ENCODE assay signal across 12 mouse cellular contexts in the genomic region with DNA sequence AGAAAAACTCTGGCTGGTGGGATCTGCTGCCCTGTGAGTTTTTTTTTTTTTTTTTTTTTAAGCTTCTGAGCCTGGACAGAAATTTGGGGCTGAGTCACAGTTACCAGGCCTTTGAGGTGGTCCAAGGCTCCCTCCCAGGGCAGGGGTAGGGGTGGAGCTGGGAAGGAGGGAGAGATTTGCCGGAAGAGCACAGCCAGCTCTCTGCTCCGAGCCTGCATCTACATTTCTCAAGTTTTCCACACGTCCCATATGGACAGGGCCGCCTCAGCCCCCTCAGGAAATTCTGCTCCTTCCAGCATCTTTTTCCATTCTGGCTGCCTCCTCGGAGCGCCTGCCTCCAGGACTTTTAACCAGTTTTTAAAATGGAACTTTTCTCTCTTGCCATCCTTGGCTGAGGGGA. TPM values are rescaled to one million over a fixed set of nuclear protein-coding genes. Genes with fewer than 3 reads are reported as not detected.
DNase-seq lines count a peak whose midpoint lies in the region; ATAC-seq and TF ChIP-seq lines count a peak whose summit lies in the region.
"Had no signal": no experiment of that assay in that cellular context is flagged by ENCODE, and none has a peak within 500 bp of the region (broad histone marks: within the 10 kb centered on the region; RNA-seq: fewer than 3 reads in every experiment).

No protein-coding gene starts in this region.

- peak overlapping the region; percentile 63 for H3K27ac ChIP-seq in gastrocnemius, adult 2 months
- H3K27ac ChIP-seq in kidney, embryonic 14.5 days (ENCODE audit: low read depth, low read length), result 0 out of 2 replicates have a peak overlapping the region, but pooled peaks have one; percentile 24
- peak overlapping the region; percentile 91 for H3K27ac ChIP-seq in embryonic facial prominence, embryonic 12.5 days
- H3K27ac ChIP-seq in stomach, embryonic 14.5 days (ENCODE audit: low read length), result peak overlapping the region; percentile 67
- H3K27ac ChIP-seq: hindbrain, postnatal 0 days had no signal

- no peak for TF ChIP-seq CTCF in gastrocnemius, adult 2 months (IDR thresholded peaks at IDR 0.05)

- no peak overlapping the region for H3K9ac ChIP-seq in kidney, embryonic 14.5 days (ENCODE audit: low read depth, low read length)
- H3K9ac ChIP-seq in embryonic facial prominence, embryonic 12.5 days, result 0 out of 2 replicates have a peak overlapping the region, but pooled peaks have one; percentile 15
- H3K9ac ChIP-seq in stomach, embryonic 14.5 days (replicated peaks; ENCODE audit: low read depth, low read length), result no peak overlapping the region

- H3K36me3 ChIP-seq in kidney, embryonic 14.5 days (ENCODE audit: control insufficient read depth, insufficient read depth, low read length), result peaks cover 4% of the 10 kb centered on the region; the same call in 1 of the 2 replicates
- H3K36me3 ChIP-seq in embryonic facial prominence, embryonic 12.5 days, result peaks cover 36% of the 10 kb centered on the region
- H3K36me3 ChIP-seq in stomach, embryonic 14.5 days (ENCODE audit: control insufficient read depth, insufficient read depth, low read length), result no peaks in the 10 kb centered on the region; the same call in 1 of the 2 replicates

- no peak overlapping the region for H3K4me2 ChIP-seq in kidney, embryonic 14.5 days (replicated peaks; ENCODE audit: low read depth, low read length)
- no peak overlapping the region for H3K4me2 ChIP-seq in embryonic facial prominence, embryonic 12.5 days (replicated peaks)
- no peak overlapping the region for H3K4me2 ChIP-seq in stomach, embryonic 14.5 days (replicated peaks; ENCODE audit: low read depth, low read length)

- H3K9me3 ChIP-seq in kidney, embryonic 14.5 days (ENCODE audit: control insufficient read depth, low read length), result no peaks in the 10 kb centered on the region
- no peaks in the 10 kb centered on the region for H3K9me3 ChIP-seq in embryonic facial prominence, embryonic 12.5 days
- no peaks in the 10 kb centered on the region for H3K9me3 ChIP-seq in stomach, embryonic 14.5 days (ENCODE audit: control insufficient read depth, low read depth, low read length)

- intact Hi-C loops in gastrocnemius, adult 2 months (cut with DNase I), result no loop called here

- H3K27me3 ChIP-seq in kidney, embryonic 14.5 days (ENCODE audit: control insufficient read depth, insufficient read depth, low read length), result no peaks in the 10 kb centered on the region
- no peaks in the 10 kb centered on the region for H3K27me3 ChIP-seq in embryonic facial prominence, embryonic 12.5 days
- H3K27me3 ChIP-seq in stomach, embryonic 14.5 days (ENCODE audit: control insufficient read depth, insufficient read depth, low read length), result no peaks in the 10 kb centered on the region

- peak; percentile 25 for DNase-seq in gastrocnemius, adult 2 months
- no peak for DNase-seq in gastrocnemius, postnatal 25 days
- DNase-seq in kidney, postnatal 36 days, result no peak
- DNase-seq in yolk sac, embryonic 10.5 days (ENCODE audit: low spot score), result no peak
- no peak for DNase-seq in urinary bladder, postnatal 14 days (ENCODE audit: low spot score)
- DNase-seq: adrenal gland, adult 8-10 months; kidney, postnatal 14 days had no signal

- no peak for ATAC-seq in kidney, embryonic 14.5 days (ENCODE audit: low FRiP score, low TSS enrichment)
- peak; percentile 50; the same call in 1 of the 2 replicates for ATAC-seq in embryonic facial prominence, embryonic 12.5 days (ENCODE audit: insufficient number of reproducible peaks, insufficient read depth, low FRiP score, low TSS enrichment)
- ATAC-seq in stomach, embryonic 14.5 days (ENCODE audit: insufficient number of reproducible peaks, insufficient read depth, low FRiP score, low read depth), result no peak
- ATAC-seq: hindbrain, postnatal 0 days had no signal

- WGBS in kidney, embryonic 14.5 days, result 32% methylated on average over 6 of the region's 6 CpGs
- 22% methylated on average over 6 of the region's 6 CpGs for WGBS in embryonic facial prominence, embryonic 12.5 days
- WGBS in stomach, embryonic 14.5 days, result 22% methylated on average over 6 of the region's 6 CpGs

- 0 out of 2 replicates have a peak, but pooled peaks cover 5% of the 10 kb centered on the region for H3K4me1 ChIP-seq in kidney, embryonic 14.5 days (ENCODE audit: control insufficient read depth, insufficient read depth, low read length)
- peaks cover 38% of the 10 kb centered on the region for H3K4me1 ChIP-seq in embryonic facial prominence, embryonic 12.5 days
- peaks cover 20% of the 10 kb centered on the region for H3K4me1 ChIP-seq in stomach, embryonic 14.5 days (ENCODE audit: control insufficient read depth, insufficient read depth, low read length)

- H3K4me3 ChIP-seq in gastrocnemius, adult 2 months, result no peak overlapping the region
- no peak overlapping the region for H3K4me3 ChIP-seq in kidney, embryonic 14.5 days (ENCODE audit: low read length)
- no peak overlapping the region for H3K4me3 ChIP-seq in embryonic facial prominence, embryonic 12.5 days
- no peak overlapping the region for H3K4me3 ChIP-seq in stomach, embryonic 14.5 days (ENCODE audit: low read depth, low read length)

RNA-seq across cellular contexts. Expression of a gene that starts 22.6 kb away (rescaled TPM):
- 10 to 100 TPM; 26.4 to 26.6 TPM for total RNA-seq in gastrocnemius, adult 2 months (2021)
- 10 to 100 TPM; 25.1 to 27.7 TPM for total RNA-seq in gastrocnemius, postnatal 25 days (2021)
- polyA plus RNA-seq in kidney, embryonic 14.5 days (2014; fragmentation: Nextera tagmentation; extraction: Ambion mirVana), result 36.2 and 50.3 TPM in 2 replicates
- 50.6 and 57.8 TPM in 2 replicates for polyA plus RNA-seq in embryonic facial prominence, embryonic 12.5 days (2016; fragmentation: Nextera tagmentation; extraction: Ambion mirVana)
- polyA plus RNA-seq in stomach, embryonic 14.5 days (2014; fragmentation: Nextera tagmentation; extraction: Ambion mirVana), result 44.7 and 45.4 TPM in 2 replicates

RNA-seq across cellular contexts. Expression of a gene that starts 23.6 kb away (rescaled TPM):
- 1 to 10 TPM; 3.7 to 8.2 TPM for total RNA-seq in gastrocnemius, adult 2 months (2021)
- total RNA-seq in gastrocnemius, postnatal 25 days (2021), result 1 to 10 TPM; 6.0 to 8.7 TPM
- polyA plus RNA-seq in kidney, embryonic 14.5 days (2014; fragmentation: Nextera tagmentation; extraction: Ambion mirVana), result 8.4 and 11.5 TPM in 2 replicates
- polyA plus RNA-seq in embryonic facial prominence, embryonic 12.5 days (2016; fragmentation: Nextera tagmentation; extraction: Ambion mirVana), result 45.0 and 47.8 TPM in 2 replicates
- polyA plus RNA-seq in stomach, embryonic 14.5 days (2014; fragmentation: Nextera tagmentation; extraction: Ambion mirVana), result 20.5 and 22.6 TPM in 2 replicates
- total RNA-seq: megakaryocyte progenitor cell, adult 5-6 weeks had no signal

RNA-seq across cellular contexts. Expression of a gene that starts 41.7 kb away (rescaled TPM):
- total RNA-seq in gastrocnemius, adult 2 months (2021), result 100 to 1,000 TPM; 118 to 175 TPM
- 100 to 1,000 TPM; 112 to 120 TPM for total RNA-seq in gastrocnemius, postnatal 25 days (2021)
- polyA plus RNA-seq in kidney, embryonic 14.5 days (2014; fragmentation: Nextera tagmentation; extraction: Ambion mirVana), result 142 and 529 TPM in 2 replicates
- polyA plus RNA-seq in embryonic facial prominence, embryonic 12.5 days (2016; fragmentation: Nextera tagmentation; extraction: Ambion mirVana), result 413 TPM in 2 replicates
- 137 and 143 TPM in 2 replicates for polyA plus RNA-seq in stomach, embryonic 14.5 days (2014; fragmentation: Nextera tagmentation; extraction: Ambion mirVana)

RNA-seq across cellular contexts. Expression of a gene that starts 42.3 kb away (rescaled TPM):
- 10 to 100 TPM; 56.0 to 62.9 TPM for total RNA-seq in gastrocnemius, adult 2 months (2021)
- 10 to 100 TPM; 53.5 to 57.4 TPM for total RNA-seq in gastrocnemius, postnatal 25 days (2021)
- polyA plus RNA-seq in kidney, embryonic 14.5 days (2014; fragmentation: Nextera tagmentation; extraction: Ambion mirVana), result 12.4 and 21.3 TPM in 2 replicates
- 27.4 and 29.7 TPM in 2 replicates for polyA plus RNA-seq in embryonic facial prominence, embryonic 12.5 days (2016; fragmentation: Nextera tagmentation; extraction: Ambion mirVana)
- 23.1 and 24.3 TPM in 2 replicates for polyA plus RNA-seq in stomach, embryonic 14.5 days (2014; fragmentation: Nextera tagmentation; extraction: Ambion mirVana)

RNA-seq across cellular contexts. Expression of a gene that starts 52.2 kb away (rescaled TPM):
- 10 to 100 TPM; 34.3 to 43.2 TPM for total RNA-seq in gastrocnemius, adult 2 months (2021)
- total RNA-seq in gastrocnemius, postnatal 25 days (2021), result 10 to 100 TPM; 35.2 to 39.7 TPM
- polyA plus RNA-seq in kidney, embryonic 14.5 days (2014; fragmentation: Nextera tagmentation; extraction: Ambion mirVana), result 50.1 and 52.0 TPM in 2 replicates
- polyA plus RNA-seq in embryonic facial prominence, embryonic 12.5 days (2016; fragmentation: Nextera tagmentation; extraction: Ambion mirVana), result 53.9 and 54.6 TPM in 2 replicates
- polyA plus RNA-seq in stomach, embryonic 14.5 days (2014; fragmentation: Nextera tagmentation; extraction: Ambion mirVana), result 35.0 and 46.3 TPM in 2 replicates

Comparison
In these comparisons a context has a peak if more than half of its experiments do, and no peak if none do; other contexts are left out.
1. H3K27ac ChIP-seq: peak in every context shown above with its lines; median percentile 91 in embryonic facial prominence, embryonic 12.5 days; 67 in stomach, embryonic 14.5 days; 63 in gastrocnemius, adult 2 months; 24 in kidney, embryonic 14.5 days.